Mouse (Mus musculus) CD4-positive helper T cell, adult 2 months (primary cell): ENCODE results near the gene Pigm.

Source experiments
- DNase-seq: peaks from one replicate; pipeline ENCODE4 v3.0.0-alpha.2; 2012; ENCODE audit warnings: low read depth, missing footprints, low spot score

Gene Pigm

GRCm38 (mm10) chr1:172352001-172352400, 24.3 kb upstream of the Pigm start:
- DNase-seq, result no peak

DNA sequence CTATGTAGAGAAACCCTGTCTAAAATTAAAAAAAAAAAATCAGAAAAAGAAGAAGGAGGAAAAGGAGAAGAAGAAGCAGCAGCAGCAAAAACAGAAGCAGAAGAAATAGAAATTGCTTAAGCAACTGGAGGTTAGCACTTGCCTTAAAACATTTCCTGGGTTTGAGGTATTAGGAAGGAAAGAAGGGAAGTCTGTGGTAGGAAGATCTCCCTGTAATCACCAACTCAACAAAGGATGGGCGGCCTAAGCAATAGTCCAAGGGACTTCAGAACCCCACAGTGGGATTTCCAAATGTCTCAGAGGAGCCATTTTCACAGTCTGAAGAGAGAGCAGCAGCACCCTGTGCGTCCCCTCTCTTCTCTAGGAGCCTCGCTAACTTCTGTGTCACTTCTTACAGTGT, 23.9 kb upstream of the Pigm start:
- no peak for DNase-seq

DNA sequence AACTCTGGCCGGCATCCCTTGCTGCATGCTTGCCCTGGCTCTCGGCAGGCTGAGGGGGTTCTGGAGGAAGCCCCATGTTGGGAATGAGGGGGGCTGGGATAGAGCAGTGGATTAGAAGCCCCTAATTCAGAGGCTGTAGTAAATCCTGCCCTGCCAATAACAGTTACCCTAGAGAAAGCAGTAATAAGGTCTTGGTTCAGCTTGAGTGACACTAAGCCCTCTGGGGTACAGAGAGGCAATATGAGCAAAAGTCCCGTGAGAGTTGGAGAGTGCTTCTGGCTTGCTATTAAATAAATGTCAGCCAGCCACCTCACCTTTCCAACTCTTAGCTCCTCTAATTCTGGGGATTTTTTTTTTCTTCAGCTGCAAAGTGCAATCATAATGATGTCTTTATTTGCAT, 21.0 kb upstream of the Pigm start:
- DNase-seq, result no peak

DNA sequence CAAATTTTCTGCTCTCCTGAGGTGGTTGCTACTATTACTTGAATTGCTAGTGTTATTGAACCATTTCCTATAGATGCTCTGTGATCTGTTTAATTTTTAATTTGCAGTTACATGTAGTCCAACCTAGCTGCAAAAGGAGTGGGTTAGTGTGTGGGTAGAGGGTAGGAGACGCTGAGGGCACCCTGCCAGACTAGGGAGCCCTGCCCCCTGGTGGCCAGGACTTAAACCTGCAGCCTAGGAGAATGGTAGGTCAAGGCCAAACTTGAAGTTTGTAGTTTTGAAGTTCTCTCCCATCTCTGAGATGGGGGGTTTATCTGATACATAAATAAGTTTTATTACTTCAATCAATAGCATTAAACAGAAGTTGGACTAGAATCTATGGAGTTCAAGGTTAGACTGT, 18.8 kb upstream of the Pigm start:
- DNase-seq, result peak; percentile 57

- no peak for DNase-seq
Observed at GRCm38 (mm10) chr1:172358341-172358740, 18.0 kb upstream of the Pigm start.

- DNase-seq, result peak; percentile 28
Observed at GRCm38 (mm10) chr1:172364684-172365083, 11.7 kb upstream of the Pigm start.

GRCm38 (mm10) chr1:172368768-172369418, 7.5 kb upstream of the Pigm start:
- DNase-seq, result peak; percentile 80

DNA sequence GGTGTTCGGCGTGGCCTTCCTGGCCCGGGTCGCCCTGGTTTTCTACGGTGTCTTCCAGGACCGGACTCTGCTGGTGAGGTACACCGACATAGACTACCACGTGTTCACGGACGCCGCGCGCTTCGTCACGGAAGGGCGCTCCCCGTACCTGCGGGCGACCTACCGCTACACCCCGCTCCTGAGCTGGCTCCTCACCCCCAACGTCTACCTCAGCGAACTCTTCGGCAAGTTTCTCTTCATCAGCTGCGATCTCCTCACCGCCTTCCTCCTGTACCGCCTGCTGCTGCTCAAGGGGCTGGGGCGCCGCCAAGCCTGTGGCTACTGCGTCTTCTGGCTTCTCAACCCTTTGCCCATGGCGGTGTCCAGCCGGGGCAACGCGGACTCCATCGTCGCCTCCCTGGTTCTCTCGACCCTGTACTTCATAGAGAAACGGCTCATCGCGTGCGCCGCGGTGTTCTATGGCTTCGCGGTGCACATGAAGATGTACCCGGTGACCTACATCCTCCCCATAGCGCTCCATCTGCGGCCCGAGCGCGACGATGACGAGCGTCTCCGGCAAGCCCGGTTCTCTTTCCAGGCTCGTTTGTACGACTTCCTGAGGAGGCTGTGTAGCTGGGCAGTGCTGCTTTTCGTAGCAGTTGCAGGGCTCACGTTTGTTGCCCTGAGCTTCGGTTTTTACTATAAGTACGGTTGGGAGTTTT, 562 bp downstream of the Pigm start:
- peak; percentile 73 for DNase-seq

DNA sequence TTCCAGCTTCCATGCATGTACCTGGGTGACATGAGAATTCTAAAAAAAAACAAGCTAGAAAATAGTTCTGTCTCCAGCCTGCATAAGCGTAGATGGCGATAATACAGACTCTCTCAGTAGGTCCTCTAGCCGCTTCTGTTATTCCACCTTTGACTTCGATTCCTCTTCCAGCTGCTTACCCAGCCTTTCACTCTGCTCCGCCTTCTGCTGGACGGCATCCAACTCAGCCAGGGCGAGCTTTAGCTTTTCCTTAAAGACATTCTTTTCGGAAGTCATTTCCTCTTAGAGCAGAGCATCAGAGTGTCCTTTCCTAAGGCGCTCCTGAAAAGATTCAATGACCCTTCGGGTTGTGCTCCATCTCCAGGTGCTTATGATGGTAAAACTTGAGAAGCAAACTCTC, 3.7 kb downstream of the Pigm start:
- DNase-seq, result no peak

DNA sequence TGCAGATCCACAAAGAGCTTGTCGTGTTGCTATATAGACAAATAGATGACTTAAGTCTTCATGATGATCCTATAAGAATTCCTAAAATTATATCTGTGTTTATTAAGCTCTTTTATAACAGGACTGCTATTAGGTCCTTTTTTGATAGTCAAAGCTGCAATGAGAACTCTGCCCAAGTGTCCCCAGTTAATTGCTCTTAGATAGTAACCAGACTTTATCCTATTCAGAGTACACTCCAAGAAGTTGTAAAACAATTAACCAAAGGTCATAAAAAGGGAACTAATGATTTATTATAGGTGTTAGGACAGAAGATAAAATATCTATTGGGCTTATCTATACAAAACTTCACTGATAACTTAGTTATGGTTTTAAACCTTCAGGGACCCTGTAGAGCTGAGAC, 5.7 kb downstream of the Pigm start:
- DNase-seq, result no peak

DNA sequence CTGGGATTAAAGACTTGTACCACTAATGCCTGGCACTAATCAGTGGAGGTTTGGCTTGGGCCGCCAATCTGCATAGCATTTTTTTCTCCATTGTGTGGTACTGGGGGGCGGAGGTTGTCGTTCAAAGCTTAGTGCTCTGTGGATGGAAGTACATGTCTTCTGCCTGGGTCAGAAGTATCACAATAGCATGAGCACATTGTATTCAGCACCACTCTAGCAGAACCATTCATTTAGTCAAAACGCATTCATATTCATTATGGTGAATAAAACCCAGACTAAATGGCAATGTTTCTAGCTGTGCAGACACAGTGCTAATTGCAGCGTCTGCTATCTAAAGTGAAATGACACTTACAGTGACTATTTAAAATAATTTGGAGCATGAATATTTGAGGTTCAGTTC, 10.9 kb downstream of the Pigm start:
- no peak for DNase-seq

- peak; percentile 30 for DNase-seq
Observed at GRCm38 (mm10) chr1:172390769-172391168, 14.4 kb downstream of the Pigm start.

GRCm38 (mm10) chr1:172391807-172392581, 15.6 kb downstream of the Pigm start:
- DNase-seq, result no peak

DNA sequence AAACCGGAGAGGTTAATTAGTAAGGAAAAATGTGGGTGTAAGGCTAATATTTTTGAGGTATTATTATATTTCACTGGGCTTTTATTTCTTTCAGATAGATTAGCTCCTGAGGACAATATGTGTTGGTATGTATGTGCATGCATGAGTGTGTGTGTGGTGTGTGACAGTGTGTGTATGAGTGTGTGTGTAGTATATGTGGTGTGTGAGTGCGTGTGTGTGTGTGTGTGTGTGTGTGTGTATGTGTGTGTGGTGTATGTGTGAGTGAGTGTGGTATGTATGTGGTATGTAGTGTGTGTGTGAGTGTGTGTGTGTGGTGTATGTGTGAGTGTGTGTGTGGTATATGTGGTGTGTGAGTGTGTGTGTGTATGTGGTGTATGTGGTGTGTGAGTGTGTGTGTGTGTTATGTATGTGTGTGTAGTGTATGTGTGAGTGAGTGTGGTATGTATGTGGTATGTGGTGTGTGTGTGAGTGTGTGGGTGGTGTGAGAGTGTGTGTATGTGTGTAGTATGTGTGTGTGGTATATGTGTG, 16.4 kb downstream of the Pigm start:
- no peak for DNase-seq

GRCm38 (mm10) chr1:172393739-172394138, 17.4 kb downstream of the Pigm start:
- DNase-seq, result peak; percentile 30

GRCm38 (mm10) chr1:172396996-172397752, 20.8 kb downstream of the Pigm start:
- DNase-seq, result no peak

- no peak for DNase-seq
Observed at GRCm38 (mm10) chr1:172406077-172406706, 29.8 kb downstream of the Pigm start.

DNA sequence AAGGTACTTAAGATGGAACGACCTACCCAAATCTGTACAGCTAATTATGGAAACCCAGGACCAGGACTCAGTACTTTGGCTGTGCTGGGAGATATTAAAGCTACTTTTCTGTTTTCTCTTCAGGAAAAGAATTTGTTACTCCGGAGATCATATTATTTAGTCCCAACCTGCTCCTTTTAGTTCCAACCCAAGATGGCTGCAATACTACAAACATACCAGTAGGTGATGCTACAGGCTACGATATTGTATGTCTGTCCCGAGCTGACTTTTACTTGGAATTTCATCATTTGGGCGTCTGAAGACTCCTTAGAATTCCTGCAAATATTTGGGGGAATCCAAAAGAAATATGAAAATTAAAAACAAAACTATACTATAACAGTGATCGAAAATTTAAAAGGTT, 32.6 kb downstream of the Pigm start:
- DNase-seq, result peak; percentile 40

DNA sequence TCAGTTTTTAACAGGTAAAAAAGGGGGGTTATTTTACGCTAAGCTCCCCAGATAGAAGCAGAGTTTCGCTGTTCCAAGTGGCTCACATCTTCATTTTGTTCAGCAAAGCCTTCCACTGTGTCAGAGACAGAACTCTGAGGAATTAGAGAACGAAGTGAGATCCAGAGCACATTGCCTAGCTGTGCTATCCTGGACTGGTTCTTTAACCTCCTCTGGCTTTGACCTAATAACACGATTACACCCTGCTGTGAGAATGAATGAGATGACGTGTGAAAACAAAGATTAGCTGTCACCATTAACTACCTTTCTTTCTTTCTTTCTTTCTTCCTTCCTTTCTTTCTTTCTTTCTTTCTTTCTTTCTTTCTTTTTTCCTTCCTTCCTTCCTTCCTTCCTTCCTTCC, 33.1 kb downstream of the Pigm start:
- no peak for DNase-seq

GRCm38 (mm10) chr1:172410806-172411205, 34.5 kb downstream of the Pigm start:
- DNase-seq, result peak; percentile 55

DNA sequence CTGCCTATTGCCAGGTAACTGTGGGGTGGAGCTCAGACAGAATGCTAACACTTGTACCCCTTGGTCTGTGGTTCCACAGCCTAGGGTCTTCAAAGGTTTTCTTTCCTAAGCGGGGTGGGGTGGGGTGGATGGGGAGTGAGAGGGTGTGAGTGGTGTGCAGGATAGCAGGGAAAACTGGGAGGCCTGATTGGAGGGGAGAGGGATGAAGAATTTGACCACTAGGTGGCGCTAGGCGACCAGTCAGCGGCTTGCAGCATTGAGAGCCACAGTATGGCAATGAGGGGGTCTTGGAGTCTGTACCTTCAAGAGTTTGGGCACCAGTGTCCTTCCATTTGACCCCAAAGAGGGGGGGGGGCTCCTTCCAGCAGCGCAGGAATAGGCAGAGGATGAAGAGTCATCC, 35.9 kb downstream of the Pigm start:
- DNase-seq, result peak; percentile 53
